Mouse (Mus musculus) CH12.LX (cell line): ENCODE data around the gene Dnajc16. TPM values are rescaled to one million over a fixed set of nuclear protein-coding genes. Genes with fewer than 3 reads are reported as not detected.

Experiments
- DNase-seq: peaks from one replicate; pipeline ENCODE4 v3.0.0-alpha.2; 2013; ENCODE audit errors: extremely low read depth
- H3K27ac ChIP-seq: 2 replicates; pipeline ENCODE4 v1.5.1; 2012; ENCODE audit warnings: low read depth, mild to moderate bottlenecking, control low read depth, moderate library complexity; ENCODE audit not compliant: insufficient read depth
- H3K27me3 ChIP-seq: replicated peaks from 2 replicates; pipeline ENCODE3; 2012; ENCODE audit warnings: inconsistent platforms
- H3K36me3 ChIP-seq, 2 experiments: replicated peaks in 1 of 2; 2 replicates each; pipeline versions ENCODE3 to v1.6.1; 2012; ENCODE audit warnings: inconsistent platforms in 1 of 2, low read length in 1 of 2, mild to moderate bottlenecking in 1 of 2, mixed read lengths in 1 of 2, moderate library complexity in 1 of 2; ENCODE audit not compliant: control insufficient read depth in 1 of 2, insufficient read depth in 1 of 2
- H3K4me1 ChIP-seq, 2 experiments: 2 replicates each; pipeline ENCODE4 v1.6.1; 2012; ENCODE audit warnings: inconsistent platforms in 1 of 2, moderate library complexity in 1 of 2; ENCODE audit not compliant: insufficient read depth in 2 of 2, control insufficient read depth in 1 of 2
- H3K4me2 ChIP-seq: 2 replicates; pipeline ENCODE4 v1.6.1; 2012; ENCODE audit warnings: low read depth, mild to moderate bottlenecking, control low read depth; ENCODE audit not compliant: poor library complexity, insufficient read depth, severe bottlenecking
- H3K4me3 ChIP-seq, 3 experiments: fragments of 150-350 bp in 1 of 3; sonication (generic) in 1 of 3; replicated peaks in 1 of 3; 2 replicates each; pipeline versions ENCODE3 to v1.5.1; 2011 to 2012; ENCODE audit warnings: low read depth in 2 of 3, low read length in 2 of 3, mild to moderate bottlenecking in 2 of 3, moderate library complexity in 2 of 3, control low read depth in 1 of 3, improper control_type of control experiment in 1 of 3, inconsistent platforms in 1 of 3, mixed read lengths in 1 of 3; ENCODE audit not compliant: poor library complexity in 1 of 3
- H3K79me2 ChIP-seq: replicated peaks from 2 replicates; pipeline ENCODE4 v1.6.1; 2012; ENCODE audit warnings: mild to moderate bottlenecking, moderate library complexity; ENCODE audit not compliant: control insufficient read depth, poor library complexity, insufficient read depth, severe bottlenecking; ENCODE audit errors: extremely low read depth
- H3K9ac ChIP-seq: 2 replicates; pipeline ENCODE4 v1.6.1; 2012; ENCODE audit warnings: low read depth, mild to moderate bottlenecking, control low read depth, moderate library complexity; ENCODE audit not compliant: insufficient read depth
- H3K9me3 ChIP-seq: replicated peaks from 2 replicates; pipeline ENCODE3; 2012; ENCODE audit warnings: low read length, inconsistent platforms, mixed read lengths
- BHLHE40 ChIP-seq: IDR thresholded peaks from 2 replicates; pipeline ENCODE4 v1.6.1; 2011; ENCODE audit warnings: mild to moderate bottlenecking, low read depth, low read length, improper control_type of control experiment
- CHD1 ChIP-seq: IDR thresholded peaks from 2 replicates; pipeline ENCODE4 v1.6.1; 2012; ENCODE audit warnings: low read depth, low read length, improper control_type of control experiment, inconsistent platforms
- CHD2 ChIP-seq: IDR thresholded peaks from 2 replicates; pipeline ENCODE4 v1.6.1; 2011; ENCODE audit warnings: low read length, improper control_type of control experiment
- CTCF ChIP-seq, 2 experiments: IDR thresholded peaks in 1 of 2; conservative IDR thresholded peaks in 1 of 2; 2 replicates each; pipeline ENCODE4 v1.5.1; 2011 to 2012; ENCODE audit warnings: low read depth in 2 of 2, low read length in 2 of 2, improper control_type of control experiment in 1 of 2, inconsistent platforms in 1 of 2, mild to moderate bottlenecking in 1 of 2, moderate library complexity in 1 of 2
- ELF1 ChIP-seq: IDR thresholded peaks from 2 replicates; pipeline ENCODE4 v1.6.1; 2014; ENCODE audit warnings: low read depth, mild to moderate bottlenecking, inconsistent platforms, low read length, improper control_type of control experiment
- EP300 ChIP-seq: IDR thresholded peaks from 2 replicates; pipeline ENCODE4 v1.6.1; 2011; ENCODE audit warnings: low read length, improper control_type of control experiment
- HCFC1 ChIP-seq: IDR thresholded peaks from 2 replicates; pipeline ENCODE4 v1.6.1; 2012; ENCODE audit warnings: low read depth, mild to moderate bottlenecking, inconsistent platforms, low read length, improper control_type of control experiment
- JUN ChIP-seq: IDR thresholded peaks from 2 replicates; pipeline ENCODE4 v1.6.1; 2011; ENCODE audit warnings: low read depth, mild to moderate bottlenecking, low read length, improper control_type of control experiment, moderate library complexity; ENCODE audit not compliant: insufficient read depth
- KAT2A ChIP-seq: IDR thresholded peaks from 2 replicates; pipeline ENCODE4 v1.6.1; 2012; ENCODE audit warnings: low read length, improper control_type of control experiment, inconsistent platforms; ENCODE audit not compliant: insufficient replicate concordance
- MEF2A ChIP-seq: IDR thresholded peaks from 2 replicates; pipeline ENCODE4 v1.6.1; 2014; ENCODE audit warnings: low read depth, mild to moderate bottlenecking, inconsistent platforms, low read length, improper control_type of control experiment, borderline replicate concordance
- MXI1 ChIP-seq: IDR thresholded peaks from 2 replicates; pipeline ENCODE4 v1.6.1; 2011; ENCODE audit warnings: mild to moderate bottlenecking, low read depth, low read length, improper control_type of control experiment
- MYC ChIP-seq: IDR thresholded peaks from 2 replicates; pipeline ENCODE4 v1.6.1; 2011; ENCODE audit warnings: low read depth, mild to moderate bottlenecking, improper control_type of control experiment, low read length
- NELFE ChIP-seq: IDR thresholded peaks from 2 replicates; pipeline ENCODE4 v1.6.1; 2011; ENCODE audit warnings: low read depth, low read length, improper control_type of control experiment
- POLR2AphosphoS2 ChIP-seq: IDR thresholded peaks from 2 replicates; pipeline ENCODE4 v1.6.1; 2011; ENCODE audit warnings: low read depth, low read length, improper control_type of control experiment
- SMC3 ChIP-seq: IDR thresholded peaks from 2 replicates; pipeline ENCODE4 v1.6.1; 2011; ENCODE audit warnings: low read depth, low read length, improper control_type of control experiment
- TBP ChIP-seq: conservative IDR thresholded peaks from 2 replicates; pipeline ENCODE4 v1.6.1; 2011; ENCODE audit warnings: low read depth, low read length, improper control_type of control experiment
- TCF12 ChIP-seq: IDR thresholded peaks from 2 replicates; pipeline ENCODE4 v1.6.1; 2014; ENCODE audit warnings: low read depth, mild to moderate bottlenecking, inconsistent platforms, low read length, improper control_type of control experiment
- UBTF ChIP-seq: IDR thresholded peaks from 2 replicates; pipeline ENCODE4 v1.6.1; 2012; ENCODE audit warnings: low read depth, mild to moderate bottlenecking, inconsistent platforms, low read length, improper control_type of control experiment, moderate library complexity
- USF1 ChIP-seq: IDR thresholded peaks from 2 replicates; pipeline ENCODE4 v1.6.1; 2014; ENCODE audit warnings: low read depth, mild to moderate bottlenecking, inconsistent platforms, low read length, improper control_type of control experiment
- ZC3H11A ChIP-seq: IDR thresholded peaks from 2 replicates; pipeline ENCODE4 v1.6.1; 2012; ENCODE audit warnings: low read depth, mild to moderate bottlenecking, inconsistent platforms, low read length, improper control_type of control experiment
- ZMIZ1 ChIP-seq: IDR thresholded peaks from 2 replicates; pipeline ENCODE4 v1.6.1; 2012; ENCODE audit warnings: low read depth, mild to moderate bottlenecking, inconsistent platforms, low read length, improper control_type of control experiment
- ZNF384 ChIP-seq: IDR thresholded peaks from 2 replicates; pipeline ENCODE4 v1.6.1; 2012; ENCODE audit warnings: low read depth, low read length, improper control_type of control experiment, inconsistent platforms
- dilution Hi-C: fragments of 300-500 bp; cut with MboI; formaldehyde crosslinking; loops from 2 replicates; pipeline ENCODE4 v1.14.3; 2020; ENCODE audit warnings: low sequenced_read_pairs; ENCODE audit not compliant: extremely low pct_unique_long_range_greater_than_20kb, extremely low pct_ligation_motif_present
- in situ Hi-C: fragments of 300-500 bp; cut with MboI; formaldehyde crosslinking; loops from 3 replicates; pipeline ENCODE4 v1.14.3; 2019; ENCODE audit warnings: low sequenced_read_pairs, low pct_ligation_motif_present, low pct_unique_long_range_greater_than_20kb, mixed read lengths
- polyA plus RNA-seq: library from polyadenylated mRNA; unstranded; fragments of >175 nt; gene quantifications from 2 replicates; pipeline ENCODE4 v1.2.1, GENCODE M21; 2012; ENCODE audit warnings: low read depth; ENCODE audit not compliant: insufficient read length
- total RNA-seq, 2 experiments: library from RNA; depleted of rRNA; stranded (reverse); fragments of 300-350 nt in 1 of 2; fragments of >200 nt in 1 of 2; gene quantifications; 2 replicates each; pipeline ENCODE4 v1.2.3; 2012 to 2014

The Dnajc16 gene
- total and polyA plus RNA-seq, 3 experiments, result 3.1 to 7.4 (median 5.9) TPM

- H3K27ac ChIP-seq, result no peak overlapping the region
- peaks cover 0 to 4% of the 10 kb centered on the region in 2 experiments; a peak in 1 of 4 replicates for H3K4me1 ChIP-seq
- dilution Hi-C loops (no loop called here), in situ Hi-C loops (no loop called here)
- TF ChIP-seq ZMIZ1 (no peak), EP300 (no peak), MEF2A (no peak), ELF1 (no peak), BHLHE40 (no peak), JUN (no peak), CHD1 (no peak), MYC (no peak), CTCF (conservative IDR thresholded peaks at IDR 0.05 in 1 of 2, IDR thresholded peaks at IDR 0.05 in 1 of 2; ENCODE audit: low read depth in 2 of 2, low read length in 2 of 2) (no peak), TBP (no peak), UBTF (no peak), TCF12 (no peak), USF1 (no peak), MXI1 (no peak), CHD2 (no peak)
- H3K4me2 ChIP-seq, result no peak overlapping the region
- H3K27me3 ChIP-seq, result no peaks in the 10 kb centered on the region
- no peak overlapping the region for H3K4me3 ChIP-seq
- no peaks in the 10 kb centered on the region for H3K79me2 ChIP-seq
- DNase-seq, result no peak
- H3K9ac ChIP-seq, result no peak overlapping the region
- H3K9me3 ChIP-seq, result peaks cover 3% of the 10 kb centered on the region
- no peaks in the 10 kb centered on the region for H3K36me3 ChIP-seq
These were observed 39.9 kb downstream of the Dnajc16 start for GRCm38 (mm10) chr4:141750826-141751225.

GRCm38 (mm10) chr4:141749557-141749956 is 41.2 kb downstream of the Dnajc16 start:
- DNase-seq, result no peak
- no peak overlapping the region for H3K9ac ChIP-seq
- H3K27me3 ChIP-seq, result no peaks in the 10 kb centered on the region
- H3K4me2 ChIP-seq, result no peak overlapping the region
- peaks cover 0 to 4% of the 10 kb centered on the region in 2 experiments; a peak in 1 of 4 replicates for H3K4me1 ChIP-seq
- H3K79me2 ChIP-seq, result no peaks in the 10 kb centered on the region
- H3K36me3 ChIP-seq, result no peaks in the 10 kb centered on the region
- no peak overlapping the region for H3K4me3 ChIP-seq
- no peak overlapping the region for H3K27ac ChIP-seq
- in situ Hi-C loops (no loop called here), dilution Hi-C loops (no loop called here)
- TF ChIP-seq MEF2A (no peak), ZC3H11A (no peak), MYC (no peak), KAT2A (no peak), ZNF384 (no peak), POLR2AphosphoS2 (no peak), CHD1 (no peak), TBP (no peak), HCFC1 (no peak), NELFE (no peak), SMC3 (no peak)
- peaks cover 2% of the 10 kb centered on the region for H3K9me3 ChIP-seq
